Mouse (Mus musculus): ENCODE data around the gene Atp1a2.

DNA sequence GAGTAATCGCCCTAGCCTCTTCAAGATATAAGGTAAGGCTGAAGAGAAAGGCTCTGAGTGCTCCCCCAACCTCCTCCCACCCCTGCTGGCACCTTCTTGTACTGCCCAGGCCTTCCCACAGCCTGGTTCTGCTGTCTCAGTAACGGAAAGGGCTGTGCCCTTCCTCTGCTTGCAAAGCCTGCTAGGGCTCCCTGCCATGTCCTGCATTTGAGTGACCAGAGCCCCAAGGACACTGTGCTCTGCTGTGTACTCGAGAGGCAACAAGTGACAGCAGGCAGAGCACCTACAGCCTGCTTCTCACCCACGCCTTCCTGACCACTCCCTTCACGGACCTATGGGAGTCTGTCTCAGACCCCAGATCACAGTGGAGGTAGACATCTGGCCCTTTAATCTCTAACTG lies 2.4 kb upstream of the Atp1a2 start:
- TF ChIP-seq POLR2A (IDR thresholded peaks at IDR 0.05; ENCODE audit: low read depth, low read length) (no peak), CTCF (IDR thresholded peaks at IDR 0.05; ENCODE audit: extremely low read depth, insufficient read length, insufficient replicate concordance, low read depth, low read length) (no peak)
